In the genomic region with DNA sequence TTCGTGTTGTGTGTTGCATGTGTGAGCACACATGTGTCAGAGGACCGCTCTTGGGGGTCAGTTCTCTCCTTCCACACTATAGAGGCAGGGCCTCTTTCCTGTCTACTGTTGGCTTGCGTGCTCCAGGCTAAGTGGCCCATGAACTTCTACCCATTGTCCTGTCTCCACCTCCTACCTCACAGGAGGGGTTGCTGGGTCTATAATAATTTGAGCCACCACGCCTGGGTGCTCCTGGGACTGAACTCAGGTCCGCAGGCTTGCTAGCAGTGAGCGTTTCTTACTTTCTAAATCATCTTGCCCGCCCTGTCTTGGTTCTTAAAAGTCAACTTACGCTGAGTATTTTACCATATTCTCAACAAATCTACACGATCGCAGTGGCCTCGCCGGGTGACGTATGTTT, we compare ENCODE assay signal across 20 mouse cellular contexts.
"Had no signal": no experiment of that assay in that cellular context is flagged by ENCODE, and none has a peak within 500 bp of the region (broad histone marks: within the 10 kb centered on the region; RNA-seq: fewer than 3 reads in every experiment).

No protein-coding gene starts in this region.

- DNase-seq: forebrain, postnatal 0 days; gastrocnemius, postnatal 14 days; gastrocnemius, postnatal 36 days; heart, adult 18-20 months; heart, postnatal 10 days; kidney, adult 11 months; kidney, postnatal 10 days; kidney, postnatal 25 days; layer of hippocampus, adult 9-11 months; liver; liver, embryonic 13.5 days had no signal

- H3K27ac ChIP-seq: heart, embryonic 10.5 days; hindbrain, embryonic 13.5 days; hindbrain, embryonic 15.5 days; hindbrain, postnatal 0 days; left cerebral cortex, adult 2 months; liver, embryonic 13.5 days; liver, embryonic 15.5 days had no signal

- H3K36me3 ChIP-seq: hindbrain, embryonic 13.5 days; hindbrain, embryonic 15.5 days; liver, embryonic 13.5 days; liver, embryonic 15.5 days had no signal

- H3K27me3 ChIP-seq: heart, embryonic 12.5 days; hindbrain, embryonic 15.5 days; liver, embryonic 15.5 days had no signal

- H3K9me3 ChIP-seq: heart, embryonic 10.5 days; heart, embryonic 12.5 days; hindbrain, embryonic 13.5 days; hindbrain, embryonic 15.5 days; liver, embryonic 13.5 days; liver, embryonic 15.5 days had no signal

- H3K4me3 ChIP-seq: heart, embryonic 10.5 days; heart, embryonic 12.5 days; hindbrain, embryonic 13.5 days; hindbrain, embryonic 15.5 days; left cerebral cortex, adult 2 months; liver, embryonic 13.5 days; liver, embryonic 15.5 days had no signal

- ATAC-seq: forebrain, postnatal 0 days; hindbrain, postnatal 0 days; intestine, embryonic 16.5 days had no signal

- H3K9ac ChIP-seq: forebrain, postnatal 0 days; heart, embryonic 12.5 days; hindbrain, embryonic 13.5 days; hindbrain, embryonic 15.5 days; liver, embryonic 13.5 days; liver, embryonic 15.5 days had no signal

- H3K4me2 ChIP-seq: heart, embryonic 12.5 days; hindbrain, embryonic 13.5 days; hindbrain, embryonic 15.5 days; liver, embryonic 11.5 days; liver, embryonic 13.5 days; liver, embryonic 15.5 days had no signal
